Mouse (Mus musculus): ENCODE data around the gene Olfr1120. TPM values are rescaled to one million over a fixed set of nuclear protein-coding genes. Genes with fewer than 3 reads are reported as not detected.

The Olfr1120 gene
- polyA plus RNA-seq, 1 experiment from 2014 or later = not detected

Other genes starting within 250 kb of the Olfr1120 start
- not detected in 2 replicates for gene Olfr259, start 240.2 kb upstream of the Olfr1120 start, polyA plus RNA-seq (2015; fragmentation: Nextera tagmentation; extraction: Ambion mirVana)
- gene Olfr1110, start 214.5 kb upstream of the Olfr1120 start, polyA plus RNA-seq (2015; fragmentation: Nextera tagmentation; extraction: Ambion mirVana) = not detected in 2 replicates
- not detected in 2 replicates for gene Olfr1111, start 202.2 kb upstream of the Olfr1120 start, polyA plus RNA-seq (2015; fragmentation: Nextera tagmentation; extraction: Ambion mirVana)
- not detected in 2 replicates for gene Olfr1112, start 167.0 kb upstream of the Olfr1120 start, polyA plus RNA-seq (2015; fragmentation: Nextera tagmentation; extraction: Ambion mirVana)
- not detected in 2 replicates for gene Olfr1113, start 145.8 kb upstream of the Olfr1120 start, polyA plus RNA-seq (2015; fragmentation: Nextera tagmentation; extraction: Ambion mirVana)
- gene Olfr1115, start 106.8 kb upstream of the Olfr1120 start, polyA plus RNA-seq (2015; fragmentation: Nextera tagmentation; extraction: Ambion mirVana) = not detected in 2 replicates
- not detected in 2 replicates for gene Olfr1116, start 87.3 kb upstream of the Olfr1120 start, polyA plus RNA-seq (2015; fragmentation: Nextera tagmentation; extraction: Ambion mirVana)
- gene Olfr1118, start 47.2 kb upstream of the Olfr1120 start, polyA plus RNA-seq (2015; fragmentation: Nextera tagmentation; extraction: Ambion mirVana) = not detected in 2 replicates
- gene Olfr1121, start 15.1 kb downstream of the Olfr1120 start, polyA plus RNA-seq (2015; fragmentation: Nextera tagmentation; extraction: Ambion mirVana) = not detected in 2 replicates
- gene Olfr1122, start 31.0 kb downstream of the Olfr1120 start, polyA plus RNA-seq (2015; fragmentation: Nextera tagmentation; extraction: Ambion mirVana) = not detected in 2 replicates
- gene Olfr1123, start 61.8 kb downstream of the Olfr1120 start, polyA plus RNA-seq (2015; fragmentation: Nextera tagmentation; extraction: Ambion mirVana) = not detected in 2 replicates
- not detected in 2 replicates for gene Olfr1124, start 75.5 kb downstream of the Olfr1120 start, polyA plus RNA-seq (2015; fragmentation: Nextera tagmentation; extraction: Ambion mirVana)
- not detected in 2 replicates for gene Olfr1126, start 99.1 kb downstream of the Olfr1120 start, polyA plus RNA-seq (2015; fragmentation: Nextera tagmentation; extraction: Ambion mirVana)
- not detected in 2 replicates for gene Pramel7, start 142.3 kb downstream of the Olfr1120 start, polyA plus RNA-seq (2015; fragmentation: Nextera tagmentation; extraction: Ambion mirVana)
- gene Pramel6, start 151.8 kb downstream of the Olfr1120 start, polyA plus RNA-seq (2015; fragmentation: Nextera tagmentation; extraction: Ambion mirVana) = not detected in 2 replicates
- not detected in 2 replicates for gene Olfr153, start 177.0 kb downstream of the Olfr1120 start, polyA plus RNA-seq (2015; fragmentation: Nextera tagmentation; extraction: Ambion mirVana)
- gene Olfr1128, start 190.7 kb downstream of the Olfr1120 start, polyA plus RNA-seq (2015; fragmentation: Nextera tagmentation; extraction: Ambion mirVana) = not detected in 2 replicates
- gene Olfr1129, start 219.1 kb downstream of the Olfr1120 start, polyA plus RNA-seq (2015; fragmentation: Nextera tagmentation; extraction: Ambion mirVana) = not detected in 2 replicates